Mouse (Mus musculus) MEL (cell line): ENCODE data around the gene Fyn. TPM values are rescaled to one million over a fixed set of nuclear protein-coding genes. Genes with fewer than 3 reads are reported as not detected.

Source experiments
- DNase-seq: peaks from one replicate; pipeline ENCODE4 v3.0.0; 2011; ENCODE audit warnings: low read depth, low spot score
- H3K27ac ChIP-seq: 2 replicates; pipeline ENCODE4 v1.5.1; 2012; ENCODE audit warnings: low read depth, mild to moderate bottlenecking, control low read depth, low read length, moderate library complexity; ENCODE audit not compliant: control insufficient read depth
- H3K27me3 ChIP-seq, 2 experiments: fragments of 150-350 bp in 1 of 2; sonication (generic) in 1 of 2; 2 replicates each; pipeline ENCODE4 v1.6.1; 2012; ENCODE audit warnings: low read length in 2 of 2, mild to moderate bottlenecking in 2 of 2, improper control_type of control experiment in 1 of 2, moderate library complexity in 1 of 2; ENCODE audit not compliant: insufficient read depth in 2 of 2, control insufficient read depth in 1 of 2
- H3K36me3 ChIP-seq, 2 experiments: 2 replicates each; pipeline ENCODE4 v1.6.1; 2012 to 2014; ENCODE audit warnings: low read length in 2 of 2, improper control_type of control experiment in 1 of 2, inconsistent platforms in 1 of 2, mild to moderate bottlenecking in 1 of 2; ENCODE audit not compliant: insufficient read depth in 2 of 2, control insufficient read depth in 1 of 2
- H3K4me1 ChIP-seq, 2 experiments: fragments of 150-350 bp in 1 of 2; sonication (generic) in 1 of 2; 2 replicates each; pipeline ENCODE4 v1.6.1; 2012; ENCODE audit warnings: low read length in 2 of 2, improper control_type of control experiment in 1 of 2, mild to moderate bottlenecking in 1 of 2; ENCODE audit not compliant: insufficient read depth in 2 of 2, control insufficient read depth in 1 of 2
- H3K4me3 ChIP-seq, 2 experiments: fragments of 150-350 bp in 1 of 2; sonication (generic) in 1 of 2; 2 replicates each; pipeline ENCODE4 v1.5.1; 2012; ENCODE audit warnings: low read depth in 2 of 2, low read length in 2 of 2, mild to moderate bottlenecking in 2 of 2, moderate library complexity in 2 of 2, control low read depth in 1 of 2, improper control_type of control experiment in 1 of 2; ENCODE audit not compliant: control insufficient read depth in 1 of 2, insufficient read depth in 1 of 2
- H3K79me2 ChIP-seq: 2 replicates; pipeline ENCODE4 v1.6.1; 2012; ENCODE audit warnings: mild to moderate bottlenecking, low read length, moderate library complexity; ENCODE audit not compliant: control insufficient read depth, poor library complexity, insufficient read depth
- H3K9ac ChIP-seq: 2 replicates; pipeline ENCODE4 v1.6.1; 2012; ENCODE audit warnings: low read depth, mild to moderate bottlenecking, control low read depth, low read length, moderate library complexity; ENCODE audit not compliant: control insufficient read depth, poor library complexity, severe bottlenecking
- H3K9me3 ChIP-seq: fragments of 150-350 bp; sonication (generic); replicated peaks from 2 replicates; pipeline ENCODE4 v1.6.1; 2012; ENCODE audit warnings: mild to moderate bottlenecking, low read length, improper control_type of control experiment, moderate library complexity; ENCODE audit not compliant: insufficient read depth
- BHLHE40 ChIP-seq: IDR thresholded peaks from 2 replicates; pipeline ENCODE4 v1.6.1; 2012; ENCODE audit warnings: low read depth, mild to moderate bottlenecking, inconsistent platforms, low read length, improper control_type of control experiment, borderline replicate concordance
- CHD2 ChIP-seq: IDR thresholded peaks from 2 replicates; pipeline ENCODE4 v1.6.1; 2011; ENCODE audit warnings: low read length, improper control_type of control experiment
- CTCF ChIP-seq, 3 experiments: IDR thresholded peaks in 2 of 3; conservative IDR thresholded peaks in 1 of 3; 2 replicates each; pipeline ENCODE4 v1.5.1; 2011 to 2012; ENCODE audit warnings: low read length in 3 of 3, low read depth in 2 of 3, mild to moderate bottlenecking in 2 of 3, improper control_type of control experiment in 1 of 3, inconsistent platforms in 1 of 3, mixed read lengths in 1 of 3, moderate library complexity in 1 of 3; ENCODE audit not compliant: control insufficient read depth in 1 of 3, insufficient read depth in 1 of 3, poor library complexity in 1 of 3, severe bottlenecking in 1 of 3
- E2F4 ChIP-seq: IDR thresholded peaks from 2 replicates; pipeline ENCODE4 v1.6.1; 2011; ENCODE audit warnings: low read depth, low read length, improper control_type of control experiment, borderline replicate concordance
- ELF1 ChIP-seq: IDR thresholded peaks from 2 replicates; pipeline ENCODE4 v1.6.1; 2014; ENCODE audit warnings: low read depth, mild to moderate bottlenecking, inconsistent platforms, low read length, improper control_type of control experiment, moderate library complexity
- EP300 ChIP-seq, 2 experiments: IDR thresholded peaks; 2 replicates each; pipeline ENCODE4 v1.6.1; 2011; ENCODE audit warnings: improper control_type of control experiment in 2 of 2, low read length in 2 of 2, low read depth in 1 of 2, mild to moderate bottlenecking in 1 of 2
- ETS1 ChIP-seq: IDR thresholded peaks from 2 replicates; pipeline ENCODE4 v1.6.1; 2012; ENCODE audit warnings: low read depth, mild to moderate bottlenecking, inconsistent platforms, low read length, improper control_type of control experiment, moderate library complexity
- JUND ChIP-seq: IDR thresholded peaks from 2 replicates; pipeline ENCODE4 v1.6.1; 2011; ENCODE audit warnings: low read depth, mild to moderate bottlenecking, improper control_type of control experiment, low read length
- KAT2A ChIP-seq: conservative IDR thresholded peaks from 2 replicates; pipeline ENCODE4 v1.6.1; 2012; ENCODE audit warnings: low read depth, low read length, improper control_type of control experiment, inconsistent platforms
- MAFK ChIP-seq: IDR thresholded peaks from 2 replicates; pipeline ENCODE4 v1.6.1; 2011; ENCODE audit warnings: low read depth, mild to moderate bottlenecking, low read length, improper control_type of control experiment, borderline replicate concordance
- MEF2A ChIP-seq: IDR thresholded peaks from 2 replicates; pipeline ENCODE4 v1.6.1; 2014; ENCODE audit warnings: low read depth, mild to moderate bottlenecking, inconsistent platforms, low read length, improper control_type of control experiment; ENCODE audit not compliant: poor library complexity, insufficient replicate concordance, severe bottlenecking; ENCODE audit errors: extremely low read depth
- MXI1 ChIP-seq: IDR thresholded peaks from 2 replicates; pipeline ENCODE4 v1.6.1; 2011; ENCODE audit warnings: mild to moderate bottlenecking, low read depth, low read length, improper control_type of control experiment
- MYB ChIP-seq: IDR thresholded peaks from 2 replicates; pipeline ENCODE4 v1.6.1; 2011; ENCODE audit warnings: mild to moderate bottlenecking, low read depth, low read length, improper control_type of control experiment
- MYC ChIP-seq: IDR thresholded peaks from 2 replicates; pipeline ENCODE4 v1.6.1; 2011; ENCODE audit warnings: low read depth, mild to moderate bottlenecking, low read length, improper control_type of control experiment, moderate library complexity
- POLR2AphosphoS2 ChIP-seq: IDR thresholded peaks from 2 replicates; pipeline ENCODE4 v1.6.1; 2011; ENCODE audit warnings: low read length, improper control_type of control experiment
- RCOR1 ChIP-seq: IDR thresholded peaks from 2 replicates; pipeline ENCODE4 v1.6.1; 2012; ENCODE audit warnings: low read depth, mild to moderate bottlenecking, inconsistent platforms, low read length, improper control_type of control experiment
- SMC3 ChIP-seq: IDR thresholded peaks from 2 replicates; pipeline ENCODE4 v1.6.1; 2011; ENCODE audit warnings: low read depth, low read length, improper control_type of control experiment
- USF1 ChIP-seq: IDR thresholded peaks from 2 replicates; pipeline ENCODE4 v1.6.1; 2014; ENCODE audit warnings: low read depth, mild to moderate bottlenecking, inconsistent platforms, low read length, improper control_type of control experiment, moderate library complexity
- ZC3H11A ChIP-seq: IDR thresholded peaks from 2 replicates; pipeline ENCODE4 v1.6.1; 2012; ENCODE audit warnings: low read depth, mild to moderate bottlenecking, inconsistent platforms, low read length, improper control_type of control experiment
- ZMIZ1 ChIP-seq: IDR thresholded peaks from 2 replicates; pipeline ENCODE4 v1.6.1; 2012; ENCODE audit warnings: low read depth, mild to moderate bottlenecking, inconsistent platforms, low read length, improper control_type of control experiment, moderate library complexity
- polyA plus RNA-seq, 2 experiments: library from polyadenylated mRNA; stranded (reverse) in 1 of 2; unstranded in 1 of 2; fragments of >175 nt in 1 of 2; fragments of >200 nt in 1 of 2; gene quantifications; 2 replicates each; pipeline versions ENCODE4 v1.2.1 to v1.2.4; 2012; ENCODE audit warnings: low replicate concordance in 2 of 2, low read depth in 1 of 2; ENCODE audit not compliant: insufficient read length in 2 of 2, insufficient read depth in 1 of 2, missing spikeins in 1 of 2
- total RNA-seq: library from RNA; depleted of rRNA; stranded (reverse); fragments of 300-350 nt; gene quantifications from 2 replicates; pipeline ENCODE4 v1.2.3, GENCODE M21; 2012

Gene Fyn
- total and polyA plus RNA-seq, 3 experiments = 0.03 TPM; not detected in 2

DNA sequence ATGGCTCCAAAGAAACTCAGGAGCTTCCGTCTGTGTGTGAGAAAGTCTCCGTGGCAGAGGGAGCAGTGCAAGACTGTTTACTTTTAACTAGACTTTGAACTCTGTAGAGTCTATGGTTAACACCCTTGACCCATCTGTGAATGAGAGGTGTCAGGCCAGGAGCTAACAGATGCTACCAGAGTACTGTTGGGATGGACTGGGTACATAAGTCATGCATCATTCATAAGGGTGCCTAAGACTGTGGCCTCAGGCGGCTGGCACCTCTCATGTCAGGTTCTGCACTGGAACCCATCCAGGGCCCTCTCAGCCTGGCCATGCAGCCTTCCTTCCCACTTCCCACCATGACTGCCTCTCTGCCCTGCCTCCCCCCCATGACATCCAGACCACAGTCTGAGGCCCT lies 166.7 kb downstream of the Fyn start:
- Histone ChIP-seq H3K9ac (no peak overlapping the region), H3K4me3 (no peak overlapping the region), H3K27me3 (no peaks in the 10 kb centered on the region; a peak in 1 of 4 replicates), H3K79me2 (no peaks in the 10 kb centered on the region), H3K36me3 (no peaks in the 10 kb centered on the region), H3K9me3 (no peaks in the 10 kb centered on the region), H3K4me1 (no peaks in the 10 kb centered on the region), H3K27ac (no peak overlapping the region)
- no peak for DNase-seq
- TF ChIP-seq ZMIZ1 (no peak), POLR2AphosphoS2 (no peak), BHLHE40 (no peak), ETS1 (no peak), E2F4 (no peak), MAFK (no peak), USF1 (no peak), ZC3H11A (no peak), JUND (no peak), RCOR1 (no peak), KAT2A (no peak), MYC (no peak)

DNA sequence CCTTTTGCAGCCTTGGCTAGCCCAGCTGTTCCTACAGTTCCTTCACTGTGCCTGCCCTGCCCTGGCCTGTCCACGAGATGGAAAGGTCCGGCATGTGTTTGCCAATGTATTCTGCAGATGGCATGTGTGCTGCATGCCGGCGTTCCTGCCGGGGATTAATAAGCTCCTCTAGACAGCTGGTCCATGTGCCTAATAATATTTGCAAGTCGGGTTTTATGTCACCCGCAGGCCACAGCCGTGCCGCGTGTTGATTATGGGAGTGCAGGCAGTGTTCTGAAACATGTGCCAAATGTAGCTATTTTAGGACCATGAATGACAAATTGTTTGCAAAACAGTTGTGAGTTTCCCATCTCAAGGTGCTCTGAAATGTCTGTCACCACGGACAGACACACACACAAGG lies 167.6 kb downstream of the Fyn start:
- Histone ChIP-seq H3K4me1 (no peaks in the 10 kb centered on the region), H3K36me3 (no peaks in the 10 kb centered on the region), H3K9ac (no peak overlapping the region), H3K9me3 (no peaks in the 10 kb centered on the region), H3K27ac (no peak overlapping the region), H3K4me3 (no peak overlapping the region), H3K27me3 (no peaks in the 10 kb centered on the region; a peak in 1 of 4 replicates), H3K79me2 (no peaks in the 10 kb centered on the region)
- no peak for DNase-seq
- TF ChIP-seq KAT2A = no peak
- TF ChIP-seq JUND = no peak
- no peak for TF ChIP-seq EP300 (IDR thresholded peaks at IDR 0.05; ENCODE audit: low read depth in 1 of 2, low read length in 2 of 2)
- no peak for TF ChIP-seq E2F4
- TF ChIP-seq MYB = no peak
- TF ChIP-seq MAFK = no peak
- TF ChIP-seq BHLHE40 = no peak
- no peak for TF ChIP-seq ELF1
- TF ChIP-seq MXI1 = no peak
- TF ChIP-seq MYC = no peak
- TF ChIP-seq SMC3 = no peak
- TF ChIP-seq MEF2A = no peak
- no peak for TF ChIP-seq CHD2
- no peak for TF ChIP-seq CTCF (IDR thresholded peaks at IDR 0.05 in 2 of 3, conservative IDR thresholded peaks at IDR 0.05 in 1 of 3; ENCODE audit: control insufficient read depth in 1 of 3, insufficient read depth in 1 of 3, low read depth in 2 of 3, low read length in 3 of 3, poor library complexity in 1 of 3, severe bottlenecking in 1 of 3)
